Comparison of ENCODE assay signal across 31 mouse cellular contexts in the genomic region with DNA sequence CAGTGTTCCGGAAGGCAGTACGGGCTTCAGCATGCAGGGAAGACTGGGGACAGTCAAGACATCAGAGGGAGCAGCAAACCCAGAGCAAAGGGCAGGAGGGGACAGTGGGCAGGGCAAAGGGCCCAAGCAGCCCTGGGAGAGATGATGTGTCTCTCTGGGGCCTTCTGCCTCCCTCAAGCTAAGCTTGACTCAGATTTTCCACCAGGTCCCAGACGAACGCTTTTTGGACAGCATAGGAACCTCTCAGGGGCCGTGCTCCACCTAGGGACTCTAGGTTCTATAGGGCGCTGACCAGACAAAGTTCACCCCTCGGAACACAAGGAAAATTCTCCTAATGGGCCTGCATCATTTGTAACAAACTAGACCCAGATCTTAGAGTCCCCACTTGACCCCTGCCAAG. TPM values are rescaled to one million over a fixed set of nuclear protein-coding genes. Genes with fewer than 3 reads are reported as not detected.
"Had no signal": no experiment of that assay in that cellular context is flagged by ENCODE, and none has a peak within 500 bp of the region (broad histone marks: within the 10 kb centered on the region; RNA-seq: fewer than 3 reads in every experiment).

No protein-coding gene starts in this region.

- ATAC-seq: forebrain, embryonic 13.5 days; forebrain, embryonic 15.5 days; forebrain, embryonic 16.5 days; forebrain, postnatal 0 days had no signal

- H3K4me2 ChIP-seq: embryonic facial prominence, embryonic 12.5 days; embryonic facial prominence, embryonic 13.5 days; embryonic facial prominence, embryonic 15.5 days; forebrain, embryonic 12.5 days; forebrain, embryonic 13.5 days; forebrain, embryonic 15.5 days had no signal

- DNase-seq: cerebellum, adult 8-10 months; cerebellum, adult 9-10 months; cerebellum, adult 9-11 months; cerebellum, postnatal 10 days; cerebellum, postnatal 14 days; cerebellum, postnatal 25 days; cerebellum, postnatal 36 days; embryo, embryonic 11 days; forebrain, postnatal 0 days; gastrocnemius, adult 2 months; gastrocnemius, postnatal 10 days; gastrocnemius, postnatal 14 days; gastrocnemius, postnatal 25 days; gastrocnemius, postnatal 36 days; heart, adult 11 months; heart, adult 18-20 months; heart, adult 2 months had no signal

- H3K27ac ChIP-seq: embryonic facial prominence, embryonic 10.5 days; embryonic facial prominence, embryonic 12.5 days; embryonic facial prominence, embryonic 13.5 days; embryonic facial prominence, embryonic 15.5 days; forebrain, embryonic 13.5 days; forebrain, embryonic 15.5 days; gastrocnemius, adult 2 months; heart, adult 2 months had no signal

- H3K36me3 ChIP-seq: embryonic facial prominence, embryonic 10.5 days; embryonic facial prominence, embryonic 12.5 days; embryonic facial prominence, embryonic 13.5 days; embryonic facial prominence, embryonic 15.5 days; forebrain, embryonic 12.5 days; forebrain, embryonic 15.5 days had no signal

- H3K4me3 ChIP-seq: embryonic facial prominence, embryonic 10.5 days; embryonic facial prominence, embryonic 12.5 days; embryonic facial prominence, embryonic 13.5 days; embryonic facial prominence, embryonic 15.5 days; erythroblast, embryonic 14.5 days; forebrain, embryonic 12.5 days; forebrain, embryonic 13.5 days; forebrain, embryonic 15.5 days; gastrocnemius, adult 2 months; heart, adult 2 months had no signal

- H3K9me3 ChIP-seq: embryonic facial prominence, embryonic 10.5 days; embryonic facial prominence, embryonic 12.5 days; embryonic facial prominence, embryonic 13.5 days; embryonic facial prominence, embryonic 15.5 days; forebrain, embryonic 12.5 days; forebrain, embryonic 13.5 days; forebrain, embryonic 15.5 days had no signal

- H3K4me1 ChIP-seq: embryonic facial prominence, embryonic 12.5 days; embryonic facial prominence, embryonic 15.5 days had no signal

- H3K9ac ChIP-seq: embryonic facial prominence, embryonic 12.5 days; embryonic facial prominence, embryonic 13.5 days; embryonic facial prominence, embryonic 15.5 days; forebrain, embryonic 12.5 days; forebrain, embryonic 13.5 days; forebrain, embryonic 15.5 days; forebrain, postnatal 0 days had no signal

RNA-seq across cellular contexts. Expression of a gene that starts 29.8 kb away (rescaled TPM):
- total RNA-seq: common myeloid progenitor, adult 5-6 weeks; gastrocnemius, adult 18-20 months; gastrocnemius, adult 2 months; gastrocnemius, adult 8-10 months; gastrocnemius, postnatal 14 days; gastrocnemius, postnatal 25 days; gastrocnemius, postnatal 36 days; granulocyte monocyte progenitor cell, adult 5-6 weeks; heart, adult 2 months; heart, adult 8-10 months had no signal
- polyA plus RNA-seq: erythroblast, embryonic 14.5 days had no signal
